Mouse (Mus musculus) limb, embryonic 12.5 days (tissue): ENCODE data around the gene Palb2. TPM values are rescaled to one million over a fixed set of nuclear protein-coding genes. Genes with fewer than 3 reads are reported as not detected.

Experiments used
- ATAC-seq: fragments of 200-750 bp; cut with Nextera tagmentation; 2 replicates; pipeline ENCODE4 v1.8.0; 2017; ENCODE audit warnings: low read depth, moderate TSS enrichment; ENCODE audit not compliant: insufficient number of reproducible peaks, insufficient read depth, low FRiP score, low TSS enrichment
- H3K27ac ChIP-seq: fragments of 300-500 bp; sonication (generic); 2 replicates; pipeline ENCODE4 v1.5.1; 2016; ENCODE audit warnings: mild to moderate bottlenecking, moderate library complexity
- H3K27me3 ChIP-seq: fragments of 300-500 bp; sonication (generic); 2 replicates; pipeline ENCODE4 v1.6.1; 2016; ENCODE audit warnings: mild to moderate bottlenecking, moderate library complexity
- H3K36me3 ChIP-seq: fragments of 300-500 bp; sonication (generic); 2 replicates; pipeline ENCODE4 v1.6.1; 2016; ENCODE audit warnings: mild to moderate bottlenecking, moderate library complexity
- H3K4me1 ChIP-seq: fragments of 300-500 bp; sonication (generic); replicated peaks from 2 replicates; pipeline ENCODE4 v1.6.1; 2016
- H3K4me2 ChIP-seq: fragments of 300-500 bp; sonication (generic); 2 replicates; pipeline ENCODE4 v1.6.1; 2016; ENCODE audit warnings: mild to moderate bottlenecking, moderate library complexity
- H3K4me3 ChIP-seq: fragments of 300-500 bp; sonication (generic); replicated peaks from 2 replicates; pipeline ENCODE4 v1.5.1; 2016; ENCODE audit warnings: mild to moderate bottlenecking
- H3K9ac ChIP-seq: fragments of 300-500 bp; sonication (generic); replicated peaks from 2 replicates; pipeline ENCODE4 v1.6.1; 2016; ENCODE audit warnings: mild to moderate bottlenecking, moderate library complexity
- H3K9me3 ChIP-seq: fragments of 300-500 bp; sonication (generic); 2 replicates; pipeline ENCODE4 v1.6.1; 2016; ENCODE audit warnings: mild to moderate bottlenecking, moderate library complexity
- WGBS: fragments of 180-500 bp; shearing (Covaris S2); methylation state at CpG from one replicate; pipeline ENCODE4 v1.1.7; 2016; 5-methylcytosine and 5-hydroxymethylcytosine counted together
- polyA plus RNA-seq: library from polyadenylated mRNA; unstranded; fragments of >200 nt; fragmentation: Nextera tagmentation; extraction: Ambion mirVana; gene quantifications from 2 replicates; pipeline ENCODE4 v1.2.1, GENCODE M21; 2016

Palb2 gene
- polyA plus RNA-seq, 1 experiment from 2014 or later: 22.7 TPM

GRCm38 (mm10) chr7:122099222-122099621, 33.6 kb downstream of the Palb2 start:
- Histone ChIP-seq H3K9me3 (no peaks in the 10 kb centered on the region), H3K27ac (no peak overlapping the region), H3K4me1 (peaks cover 7% of the 10 kb centered on the region), H3K27me3 (no peaks in the 10 kb centered on the region), H3K4me2 (no peak overlapping the region), H3K9ac (no peak overlapping the region), H3K36me3 (peaks cover 44% of the 10 kb centered on the region), H3K4me3 (no peak overlapping the region)
- ATAC-seq: no peak
- WGBS: 74% methylated on average over 4 of the region's 4 CpGs

- no peak for ATAC-seq
- Histone ChIP-seq H3K9ac (no peak overlapping the region), H3K4me1 (peaks cover 7% of the 10 kb centered on the region), H3K36me3 (peaks cover 54% of the 10 kb centered on the region), H3K27me3 (no peaks in the 10 kb centered on the region), H3K9me3 (no peaks in the 10 kb centered on the region), H3K4me3 (no peak overlapping the region), H3K4me2 (no peak overlapping the region), H3K27ac (no peak overlapping the region)
- WGBS: 92% methylated on average over 3 of the region's 3 CpGs
Measured at GRCm38 (mm10) chr7:122098009-122098408, 34.8 kb downstream of the Palb2 start.

- Histone ChIP-seq H3K9me3 (no peaks in the 10 kb centered on the region), H3K36me3 (peaks cover 84% of the 10 kb centered on the region), H3K27me3 (no peaks in the 10 kb centered on the region), H3K9ac (no peak overlapping the region), H3K4me3 (no peak overlapping the region), H3K4me2 (no peak overlapping the region), H3K27ac (no peak overlapping the region), H3K4me1 (no peaks in the 10 kb centered on the region)
- no peak for ATAC-seq
- WGBS: 96% methylated on average over 2 of the region's 2 CpGs
Measured at GRCm38 (mm10) chr7:122094564-122095330, 38.0 kb downstream of the Palb2 start.

- H3K36me3 ChIP-seq: peaks cover 91% of the 10 kb centered on the region
Measured at GRCm38 (mm10) chr7:122087195-122087982, 45.4 kb downstream of the Palb2 start.

GRCm38 (mm10) chr7:122081071-122081470, 51.7 kb downstream of the Palb2 start:
- Histone ChIP-seq H3K4me3 (no peak overlapping the region), H3K27me3 (no peaks in the 10 kb centered on the region), H3K4me2 (no peak overlapping the region), H3K9me3 (no peaks in the 10 kb centered on the region), H3K36me3 (peaks cover 89% of the 10 kb centered on the region), H3K4me1 (no peaks in the 10 kb centered on the region), H3K27ac (no peak overlapping the region), H3K9ac (no peak overlapping the region)
- 88% methylated on average over 1 of the region's 1 CpGs for WGBS
- no peak for ATAC-seq

More at GRCm38 (mm10) chr7:122087195-122087982, 45.4 kb downstream of the Palb2 start:
- Histone ChIP-seq H3K9ac (no peak overlapping the region), H3K9me3 (no peaks in the 10 kb centered on the region), H3K4me1 (no peaks in the 10 kb centered on the region), H3K4me2 (no peak overlapping the region), H3K27ac (no peak overlapping the region), H3K4me3 (no peak overlapping the region), H3K27me3 (no peaks in the 10 kb centered on the region)
- no peak for ATAC-seq
- WGBS: 91% methylated on average over 11 of the region's 11 CpGs

GRCm38 (mm10) chr7:122079798-122080554, 52.8 kb downstream of the Palb2 start:
- no peak overlapping the region for H3K9ac ChIP-seq
- H3K9me3 ChIP-seq: no peaks in the 10 kb centered on the region
- H3K4me2 ChIP-seq: no peak overlapping the region
- H3K36me3 ChIP-seq: peaks cover 90% of the 10 kb centered on the region
- H3K27ac ChIP-seq: no peak overlapping the region
- H3K27me3 ChIP-seq: no peaks in the 10 kb centered on the region
- H3K4me3 ChIP-seq: no peak overlapping the region
- ATAC-seq: no peak
- no peaks in the 10 kb centered on the region for H3K4me1 ChIP-seq
- WGBS: 95% methylated on average over 8 of the region's 8 CpGs

GRCm38 (mm10) chr7:122074374-122074773, 58.4 kb downstream of the Palb2 start:
- ATAC-seq: no peak
- Histone ChIP-seq H3K4me1 (peaks cover 4% of the 10 kb centered on the region; the same call in 1 of the 2 replicates), H3K36me3 (peaks cover 91% of the 10 kb centered on the region), H3K27ac (no peak overlapping the region), H3K27me3 (no peaks in the 10 kb centered on the region), H3K9me3 (no peaks in the 10 kb centered on the region), H3K4me3 (no peak overlapping the region), H3K4me2 (no peak overlapping the region), H3K9ac (no peak overlapping the region)
- WGBS: 88% methylated on average over 3 of the region's 3 CpGs

- WGBS: 1% methylated on average over 55 of the region's 58 CpGs
- peak; percentile 53 for ATAC-seq
- peak overlapping the region; percentile 99 for H3K4me3 ChIP-seq
- peak overlapping the region; percentile 81 for H3K4me2 ChIP-seq
- no peaks in the 10 kb centered on the region for H3K27me3 ChIP-seq
- H3K27ac ChIP-seq: peak overlapping the region; percentile 93
- peaks cover 27% of the 10 kb centered on the region for H3K4me1 ChIP-seq
- H3K36me3 ChIP-seq: peaks cover 39% of the 10 kb centered on the region
- peak overlapping the region; percentile 98 for H3K9ac ChIP-seq
- no peaks in the 10 kb centered on the region for H3K9me3 ChIP-seq
Measured at GRCm38 (mm10) chr7:122067517-122068381, 65.0 kb downstream of the Palb2 start.

GRCm38 (mm10) chr7:122066945-122067516, 65.8 kb downstream of the Palb2 start, which contains the start of the genes Ubfd1 and Ears2:
Gene Ubfd1 (plus strand): TSS chr7:122067175.
Gene Ears2 (minus strand): TSS chr7:122067263.
- Histone ChIP-seq H3K4me1 (peaks cover 27% of the 10 kb centered on the region), H3K9me3 (no peaks in the 10 kb centered on the region), H3K4me2 (peak within 1 kb of the TSS; percentile 81), H3K9ac (peak within 1 kb of the TSS; percentile 98), H3K4me3 (peak within 1 kb of the TSS; percentile 99), H3K36me3 (peaks cover 39% of the 10 kb centered on the region), H3K27ac (peak within 1 kb of the TSS; percentile 93), H3K27me3 (no peaks in the 10 kb centered on the region)
- peak; percentile 98 for ATAC-seq
- under 1% methylated on average over 51 of the region's 60 CpGs for WGBS
